Mouse (Mus musculus) ES-E14 (cell line): Measurements from ENCODE around the gene Zdhhc8. TPM values are rescaled to one million over a fixed set of nuclear protein-coding genes. Genes with fewer than 3 reads are reported as not detected.

Experiments used
- DNase-seq: peaks from one replicate; pipeline ENCODE4 v3.0.0-alpha.2; 2013; ENCODE audit warnings: low read depth, low spot score
- H3K27ac ChIP-seq: 2 replicates; pipeline ENCODE4 v1.5.1; 2012; ENCODE audit warnings: low read depth, mild to moderate bottlenecking, low read length, moderate library complexity, mixed read lengths; ENCODE audit not compliant: poor library complexity, insufficient read depth, severe bottlenecking
- H3K36me3 ChIP-seq: 2 replicates; pipeline ENCODE4 v1.6.1; 2012; ENCODE audit warnings: mild to moderate bottlenecking, low read length, moderate library complexity, mixed read lengths; ENCODE audit not compliant: control insufficient read depth, poor library complexity, insufficient read depth, severe bottlenecking
- H3K4me1 ChIP-seq, 2 experiments: fragments of 150-350 bp in 1 of 2; sonication (generic) in 1 of 2; 2 replicates each; pipeline ENCODE4 v1.6.1; 2012; ENCODE audit warnings: low read length in 2 of 2, mild to moderate bottlenecking in 1 of 2, mixed read lengths in 1 of 2; ENCODE audit not compliant: control insufficient read depth in 2 of 2, insufficient read depth in 2 of 2, poor library complexity in 1 of 2
- H3K4me3 ChIP-seq, 2 experiments: fragments of 150-350 bp in 1 of 2; sonication (generic) in 1 of 2; 2 replicates each; pipeline ENCODE4 v1.5.1; 2012; ENCODE audit warnings: low read length in 2 of 2, low read depth in 1 of 2, mild to moderate bottlenecking in 1 of 2, mixed read lengths in 1 of 2; ENCODE audit not compliant: insufficient read depth in 1 of 2, poor library complexity in 1 of 2, severe bottlenecking in 1 of 2
- H3K9ac ChIP-seq: 2 replicates; pipeline ENCODE4 v1.6.1; 2012; ENCODE audit warnings: low read depth, mild to moderate bottlenecking, low read length, mixed read lengths; ENCODE audit not compliant: poor library complexity, insufficient read depth, severe bottlenecking
- H3K9me3 ChIP-seq: fragments of 150-350 bp; sonication (generic); 2 replicates; pipeline ENCODE4 v1.6.1; 2012; ENCODE audit warnings: low read depth, mild to moderate bottlenecking, low read length; ENCODE audit not compliant: control insufficient read depth, insufficient read depth
- CHD2 ChIP-seq: IDR thresholded peaks from 2 replicates; pipeline ENCODE4 v1.6.1; 2014; ENCODE audit warnings: mild to moderate bottlenecking, low read depth, low read length, inconsistent platforms
- HCFC1 ChIP-seq: IDR thresholded peaks from 2 replicates; pipeline ENCODE4 v1.6.1; 2012; ENCODE audit warnings: low read length, inconsistent platforms, borderline replicate concordance; ENCODE audit not compliant: insufficient read depth
- MAFK ChIP-seq: IDR thresholded peaks from 2 replicates; pipeline ENCODE4 v1.6.1; 2014; ENCODE audit warnings: mild to moderate bottlenecking, low read depth, low read length, inconsistent platforms; ENCODE audit not compliant: insufficient read depth
- ZC3H11A ChIP-seq: IDR thresholded peaks from 2 replicates; pipeline ENCODE4 v1.6.1; 2012; ENCODE audit warnings: low read depth, mild to moderate bottlenecking, inconsistent platforms, low read length, borderline replicate concordance
- ZNF384 ChIP-seq: IDR thresholded peaks from 2 replicates; pipeline ENCODE4 v1.6.1; 2012; ENCODE audit warnings: low read depth, low read length, inconsistent platforms
- in situ Hi-C, 2 experiments: fragments of 600-800 bp; cut with MboI; formaldehyde crosslinking; loops; one replicate each; pipeline ENCODE4 v1.15.1; 2025; ENCODE audit warnings: low sequenced_read_pairs in 2 of 2, inconsistent platforms in 1 of 2; ENCODE audit not compliant: unreplicated experiment in 2 of 2
- total RNA-seq: library from RNA; depleted of rRNA; stranded (reverse); fragments of 300-350 nt; gene quantifications from 2 replicates; pipeline ENCODE4 v1.2.3, GENCODE M21; 2012

Zdhhc8 gene
- total RNA-seq, 1 experiment, result 17.0 TPM

DNA sequence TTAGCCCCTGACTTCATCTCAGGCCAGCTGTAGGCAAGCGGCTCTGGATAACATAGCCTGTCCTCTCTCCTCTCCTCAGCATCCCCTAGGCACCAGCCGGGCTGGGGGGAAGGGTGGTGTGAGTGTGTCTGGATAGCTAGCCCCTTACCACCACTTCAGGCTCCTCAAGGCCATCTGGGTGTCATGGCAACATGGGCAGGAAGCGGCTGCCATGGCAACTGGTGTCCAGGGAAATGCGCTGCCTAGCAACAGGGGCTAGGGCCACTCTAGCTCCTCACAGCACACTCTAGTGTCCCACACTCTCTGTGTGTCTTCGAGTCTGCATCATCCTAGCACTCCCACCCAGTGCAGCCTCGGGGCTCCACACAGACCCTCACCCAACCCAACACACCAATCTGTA is 21.2 kb downstream of the Zdhhc8 start:
- no peaks in the 10 kb centered on the region for H3K9me3 ChIP-seq
- H3K9ac ChIP-seq, result no peak overlapping the region
- TF ChIP-seq ZNF384, result no peak
- TF ChIP-seq CHD2, result no peak
- TF ChIP-seq ZC3H11A, result no peak
- TF ChIP-seq MAFK, result no peak
- no peak for TF ChIP-seq HCFC1
- no peak for DNase-seq
- H3K36me3 ChIP-seq, result no peaks in the 10 kb centered on the region
- in situ Hi-C loops, result loop anchor here (5.0 to 10.0 kb wide), 2 partner anchors 109 to 111 kb away; no protein-coding TSS in a partner anchor
- H3K27ac ChIP-seq, result no peak overlapping the region; the same call in 1 of the 2 replicates
- H3K4me3 ChIP-seq, result no peak overlapping the region
- H3K4me1 ChIP-seq, result no peaks in the 10 kb centered on the region

GRCm38 (mm10) chr16:18211417-18212171 is 23.3 kb downstream of the Zdhhc8 start:
- in situ Hi-C loops, result loop anchor here (5.0 to 10.0 kb wide), 2 partner anchors 107 to 109 kb away; no protein-coding TSS in a partner anchor
- Histone ChIP-seq H3K27ac (no peak overlapping the region), H3K9me3 (no peaks in the 10 kb centered on the region), H3K4me3 (no peak overlapping the region), H3K36me3 (no peaks in the 10 kb centered on the region), H3K4me1 (no peaks in the 10 kb centered on the region), H3K9ac (no peak overlapping the region)
- TF ChIP-seq ZC3H11A, result peak; percentile 82
- no peak for TF ChIP-seq ZNF384
- peak; percentile 58 for DNase-seq

DNA sequence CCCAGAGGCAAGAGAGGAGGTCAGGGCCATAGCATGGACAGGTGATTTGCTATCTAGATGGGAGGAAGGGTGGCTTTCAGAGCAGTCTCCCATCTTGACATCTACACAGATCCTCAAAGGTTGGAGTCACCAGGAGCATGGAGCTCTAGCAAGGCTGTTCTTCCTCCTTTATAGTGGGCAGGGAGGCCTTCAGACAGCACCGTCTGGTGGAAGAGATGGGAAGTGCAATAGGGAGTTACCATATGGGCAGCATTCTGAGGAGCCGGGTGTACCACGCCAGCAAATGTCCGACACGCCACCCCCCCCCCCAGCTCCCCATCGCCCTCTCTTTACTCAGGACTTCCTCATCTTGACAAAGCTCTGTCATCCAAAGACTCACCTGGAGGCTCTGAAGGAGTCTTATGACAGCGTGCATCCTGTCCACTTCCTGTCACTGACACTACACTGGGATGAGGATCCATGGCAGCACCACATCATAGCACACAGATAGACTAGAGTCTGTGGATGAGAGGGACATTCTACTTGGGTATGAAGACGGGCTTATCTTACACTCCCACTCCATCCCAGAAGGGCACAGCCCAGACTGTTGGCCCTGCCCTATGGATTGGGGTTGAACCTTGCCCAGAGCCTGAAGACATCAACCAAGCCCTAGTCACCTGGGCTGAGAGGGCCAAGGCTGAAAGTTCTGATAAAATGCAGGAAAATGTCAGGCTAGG is 24.1 kb downstream of the Zdhhc8 start:
- DNase-seq, result peak; percentile 55
- H3K36me3 ChIP-seq, result no peaks in the 10 kb centered on the region
- H3K4me3 ChIP-seq, result no peak overlapping the region
- no peak overlapping the region for H3K9ac ChIP-seq
- TF ChIP-seq ZC3H11A, result peak; percentile 50; the same call in 1 of the 2 replicates
- no peak for TF ChIP-seq HCFC1
- no peak for TF ChIP-seq ZNF384
- no peak overlapping the region for H3K27ac ChIP-seq
- H3K9me3 ChIP-seq, result no peaks in the 10 kb centered on the region
- in situ Hi-C loops, result loop anchor here (5.0 to 10.0 kb wide), 2 partner anchors 106 to 109 kb away; no protein-coding TSS in a partner anchor
- H3K4me1 ChIP-seq, result no peaks in the 10 kb centered on the region

DNA sequence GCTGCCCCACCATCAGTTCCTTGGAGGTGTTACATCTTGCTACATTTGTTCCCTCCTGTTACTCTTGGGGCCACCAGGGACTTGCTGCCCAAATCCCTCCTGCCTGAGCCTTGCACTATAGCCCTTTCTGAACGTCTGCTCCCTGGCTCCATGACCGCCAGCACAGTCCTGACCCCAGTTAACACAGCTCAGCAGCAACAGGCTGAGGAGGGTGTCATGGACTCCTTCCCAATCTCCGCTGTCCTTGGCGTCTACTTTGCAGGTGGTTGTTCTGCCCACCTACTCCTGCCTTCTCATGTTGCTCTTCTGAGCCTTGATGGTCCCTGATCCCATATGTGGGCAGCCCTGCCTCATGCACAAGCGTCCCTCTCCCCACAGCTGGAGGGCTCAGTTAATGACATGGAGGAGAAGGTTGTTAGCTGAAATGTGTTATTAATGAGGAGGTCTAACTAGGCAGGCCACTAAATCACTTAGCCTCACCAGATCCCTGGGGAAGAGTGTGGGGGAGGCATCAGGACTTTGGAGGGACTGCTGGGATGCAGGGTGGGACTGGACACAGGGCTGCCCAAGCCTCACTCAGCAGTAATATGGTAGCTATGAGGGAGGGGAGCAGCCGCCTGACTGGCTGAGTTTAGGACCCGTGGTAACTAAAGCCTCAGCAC is 31.4 kb downstream of the Zdhhc8 start:
- no peak for DNase-seq
- in situ Hi-C loops, result no loop called here
- Histone ChIP-seq H3K9me3 (no peaks in the 10 kb centered on the region), H3K27ac (no peak overlapping the region), H3K9ac (no peak overlapping the region), H3K36me3 (no peaks in the 10 kb centered on the region), H3K4me3 (no peak overlapping the region), H3K4me1 (no peaks in the 10 kb centered on the region)
- TF ChIP-seq HCFC1, result no peak
- no peak for TF ChIP-seq ZC3H11A
- TF ChIP-seq ZNF384, result no peak
- no peak for TF ChIP-seq CHD2
- no peak for TF ChIP-seq MAFK
